Mouse (Mus musculus) kidney, adult 18-20 months (tissue): ENCODE measurements around the gene Alox8.

Experiments used
- DNase-seq: peaks from one replicate; pipeline ENCODE4 v3.0.0; 2021

The Alox8 gene

GRCm38 (mm10) chr11:69197743-69198142 is at the start of gene Alox8:
Gene Alox8 (minus strand): TSS chr11:69197843.
- no peak for DNase-seq

- DNase-seq: peak; percentile 11
These were observed 48.0 kb upstream of the Alox8 start for GRCm38 (mm10) chr11:69245643-69246042.

GRCm38 (mm10) chr11:69244911-69245310 is 47.3 kb upstream of the Alox8 start:
- DNase-seq: peak; percentile 17

DNA sequence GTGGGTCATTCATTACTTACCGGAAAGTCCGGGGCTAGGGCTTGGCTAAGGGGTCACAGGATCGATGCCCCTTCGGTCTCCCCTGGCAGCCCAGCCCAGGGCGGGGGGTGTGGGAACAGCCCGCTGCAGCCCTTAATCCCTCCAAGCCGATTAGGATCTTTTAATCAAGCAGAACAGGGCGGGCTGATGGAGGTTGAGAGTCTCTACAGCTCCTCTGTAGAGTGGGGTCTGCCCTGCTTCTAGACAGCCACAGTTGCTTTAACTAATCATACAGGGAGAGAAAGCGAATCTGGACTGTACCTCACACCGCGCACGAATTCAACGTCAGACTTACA is 39.2 kb upstream of the Alox8 start, which contains the start of gene Gucy2e:
TSS of gene Gucy2e (minus strand) at position 111 of the 335 bp plus-strand sequence.
- DNase-seq: no peak

GRCm38 (mm10) chr11:69236061-69236925 is 38.6 kb upstream of the Alox8 start:
- DNase-seq: no peak

DNA sequence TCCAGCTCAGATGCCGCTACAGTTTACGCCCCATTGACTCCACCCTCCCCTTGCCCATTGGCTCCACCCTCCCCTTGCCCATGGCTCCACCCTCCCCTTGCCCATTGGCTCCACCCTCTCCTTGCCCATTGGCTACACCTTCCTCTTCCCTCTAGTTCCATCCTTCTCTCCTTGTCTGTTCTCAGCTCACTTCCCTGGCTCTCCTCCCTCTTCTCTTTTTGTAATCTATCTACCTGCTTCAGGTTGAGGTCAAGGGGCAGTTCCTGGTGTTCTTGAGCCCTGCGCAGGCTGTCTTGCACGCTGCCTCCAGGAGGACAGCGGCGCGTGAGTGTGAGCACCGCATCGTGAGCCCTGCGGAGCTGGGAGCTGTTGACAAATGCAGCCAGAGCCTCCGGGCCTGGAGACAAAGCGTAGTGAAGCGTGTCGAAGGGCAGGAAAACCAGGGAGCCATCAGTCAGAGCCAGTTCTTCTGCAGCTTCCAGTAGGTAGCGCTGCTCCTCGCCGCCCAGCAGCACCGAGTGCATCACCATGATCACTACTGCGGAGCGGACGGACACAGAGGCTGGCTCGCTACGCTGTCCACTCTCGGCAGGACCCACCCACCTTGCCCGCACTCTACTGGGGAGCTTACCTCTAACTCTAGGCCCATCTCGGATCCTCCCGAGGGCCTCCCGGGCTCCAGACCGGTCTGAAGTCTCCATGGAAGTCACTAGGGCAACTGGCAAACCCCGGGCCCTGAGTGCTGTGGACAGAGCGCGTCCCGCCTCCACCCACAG is 37.8 kb upstream of the Alox8 start:
- peak; percentile 73 for DNase-seq

DNA sequence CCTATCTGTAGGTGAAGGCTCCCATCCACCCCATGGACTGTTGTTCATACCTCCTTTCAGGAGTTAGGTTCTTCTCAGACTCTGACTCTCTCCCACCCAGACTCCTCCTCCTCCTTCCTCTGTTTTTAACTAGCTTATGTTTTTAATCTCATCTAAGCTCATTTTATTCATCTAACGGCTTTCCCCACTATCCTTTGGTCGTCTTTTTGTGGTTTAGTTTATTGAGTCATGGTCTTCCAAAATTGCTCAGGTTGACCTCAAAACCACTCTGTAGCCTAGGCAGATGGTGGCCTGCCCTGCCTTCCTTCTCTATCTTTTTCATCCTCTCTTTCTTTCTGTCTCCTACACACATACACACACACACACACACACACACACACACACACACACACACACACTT is 35.5 kb upstream of the Alox8 start:
- DNase-seq: no peak

GRCm38 (mm10) chr11:69230420-69230819 is 32.8 kb upstream of the Alox8 start:
- DNase-seq: no peak

DNA sequence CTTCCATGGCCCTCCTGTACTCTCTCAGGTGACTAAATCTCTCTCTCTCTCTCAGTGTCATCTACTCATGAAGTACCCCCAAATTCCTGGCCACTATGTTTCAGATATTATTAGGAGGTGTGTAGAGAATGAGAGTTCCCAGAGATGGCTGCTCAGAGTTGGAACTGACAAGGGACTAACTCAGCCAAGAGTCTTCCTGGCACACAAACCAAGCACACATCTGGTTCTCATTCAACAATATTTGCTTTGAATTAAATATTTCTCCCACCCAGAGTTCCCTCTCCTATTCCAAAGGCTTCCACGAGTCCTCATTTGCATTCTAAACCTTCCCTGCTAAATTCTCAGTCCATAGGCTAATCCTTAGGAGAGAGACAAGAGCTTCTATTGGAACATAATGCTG is 28.1 kb upstream of the Alox8 start:
- no peak for DNase-seq

DNA sequence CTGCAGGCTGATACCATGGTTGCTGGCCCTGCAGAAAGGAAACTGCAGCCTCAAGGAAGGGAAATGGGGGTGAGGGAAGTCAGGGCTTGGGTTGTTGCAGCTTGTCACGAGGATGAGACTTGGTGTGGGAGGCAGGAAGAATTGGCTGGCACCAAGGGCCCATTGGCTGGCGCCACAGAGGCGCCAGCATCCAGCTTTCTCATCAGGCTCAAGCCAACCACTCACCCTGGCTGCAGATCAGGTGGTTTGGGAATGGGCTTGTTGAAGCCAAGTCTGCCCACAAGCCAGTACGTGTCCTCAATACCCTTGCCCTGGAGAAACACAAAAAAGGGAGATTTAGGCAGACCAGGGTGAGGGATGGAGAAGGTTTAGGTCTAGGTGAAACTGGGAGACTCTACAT is 25.5 kb upstream of the Alox8 start:
- DNase-seq: no peak

GRCm38 (mm10) chr11:69221070-69221469 is 23.4 kb upstream of the Alox8 start:
- DNase-seq: no peak

GRCm38 (mm10) chr11:69218661-69219060 is 21.0 kb upstream of the Alox8 start:
- DNase-seq: no peak

DNA sequence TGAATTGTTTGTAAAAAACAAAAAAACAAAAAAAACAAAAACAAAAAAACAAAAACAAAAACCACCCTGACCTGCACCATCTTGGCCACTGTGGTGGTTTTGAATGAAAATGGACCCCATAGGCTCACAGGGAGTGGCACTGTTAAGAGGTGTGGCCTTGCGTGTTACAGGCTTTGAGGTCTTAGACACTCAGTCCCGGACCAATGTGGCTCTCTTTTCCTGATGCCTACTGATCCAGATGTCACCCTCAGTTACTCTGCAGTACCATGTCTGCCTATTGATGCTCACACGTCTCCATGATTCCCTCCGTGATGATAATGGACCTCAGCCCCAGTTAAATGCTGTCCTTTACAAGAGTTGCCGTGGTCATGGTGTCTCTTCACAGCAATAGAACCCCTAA is 19.8 kb upstream of the Alox8 start:
- DNase-seq: no peak

GRCm38 (mm10) chr11:69211431-69211830 is 13.8 kb upstream of the Alox8 start:
- DNase-seq: no peak

GRCm38 (mm10) chr11:69202469-69203230 is 5.0 kb upstream of the Alox8 start:
- no peak for DNase-seq

GRCm38 (mm10) chr11:69200231-69200630 is 2.6 kb upstream of the Alox8 start:
- DNase-seq: no peak

GRCm38 (mm10) chr11:69199251-69199650 is 1.6 kb upstream of the Alox8 start:
- no peak for DNase-seq

DNA sequence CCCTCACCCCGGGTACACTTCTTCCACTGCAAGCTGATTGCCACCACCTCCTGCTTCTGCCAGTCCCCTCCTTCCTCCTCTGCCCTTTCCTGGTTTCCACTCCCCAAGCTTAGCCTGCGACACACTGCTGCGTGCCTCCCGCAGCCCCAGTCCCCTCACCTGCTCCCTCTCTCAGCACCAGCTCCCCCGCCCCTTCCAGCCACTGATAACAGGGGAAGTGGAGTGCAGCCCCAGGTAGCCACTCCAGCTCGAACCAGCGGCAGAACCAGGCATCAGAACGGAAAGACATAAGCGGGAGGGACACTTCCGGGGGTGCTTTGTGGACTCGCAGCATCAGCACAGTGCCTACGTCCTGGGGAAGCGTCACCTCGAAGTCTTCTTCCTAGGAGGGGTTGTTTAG is 449 bp downstream of the Alox8 start:
- no peak for DNase-seq

DNA sequence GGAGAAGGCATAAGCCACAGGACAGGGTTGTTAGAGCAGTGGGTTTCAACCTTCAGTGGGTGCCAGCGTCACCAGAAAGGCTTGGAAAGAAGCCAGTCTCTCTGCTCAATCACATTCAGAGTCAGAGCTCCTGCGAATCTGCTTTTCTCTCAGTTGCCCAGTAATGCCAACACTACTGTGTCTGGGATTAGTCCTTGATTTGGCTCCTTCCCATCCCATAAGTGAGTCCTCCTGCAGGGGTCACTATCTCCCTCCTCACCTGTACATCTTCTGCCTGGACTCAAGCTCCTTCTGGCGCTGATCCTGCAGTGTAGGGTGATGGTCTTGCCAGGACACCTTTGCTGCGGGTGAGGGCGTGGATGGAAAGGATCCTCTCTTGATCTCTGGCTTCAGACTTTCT is 877 bp downstream of the Alox8 start:
- no peak for DNase-seq

DNA sequence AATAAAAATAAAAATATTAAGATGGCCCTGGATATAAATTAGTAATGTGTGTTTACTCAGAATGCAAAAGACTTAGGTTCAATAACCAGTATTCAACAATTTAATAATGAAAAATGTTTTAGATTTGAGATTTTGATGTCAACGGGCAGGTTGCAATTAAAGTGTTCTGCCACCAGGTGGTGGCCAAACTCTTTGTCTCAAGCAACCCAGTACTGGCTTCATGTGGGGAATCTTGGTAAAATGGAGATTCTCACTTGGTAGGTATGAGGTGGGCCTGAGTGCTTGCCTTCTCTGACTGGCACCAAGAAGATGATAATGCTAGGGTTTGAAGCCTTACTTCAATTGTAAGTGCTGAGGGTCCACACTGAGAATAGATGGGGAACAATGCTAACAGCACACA is 4.8 kb downstream of the Alox8 start:
- DNase-seq: peak; percentile 30

- DNase-seq: no peak
These were observed 11.7 kb downstream of the Alox8 start for GRCm38 (mm10) chr11:69185936-69186335.

DNA sequence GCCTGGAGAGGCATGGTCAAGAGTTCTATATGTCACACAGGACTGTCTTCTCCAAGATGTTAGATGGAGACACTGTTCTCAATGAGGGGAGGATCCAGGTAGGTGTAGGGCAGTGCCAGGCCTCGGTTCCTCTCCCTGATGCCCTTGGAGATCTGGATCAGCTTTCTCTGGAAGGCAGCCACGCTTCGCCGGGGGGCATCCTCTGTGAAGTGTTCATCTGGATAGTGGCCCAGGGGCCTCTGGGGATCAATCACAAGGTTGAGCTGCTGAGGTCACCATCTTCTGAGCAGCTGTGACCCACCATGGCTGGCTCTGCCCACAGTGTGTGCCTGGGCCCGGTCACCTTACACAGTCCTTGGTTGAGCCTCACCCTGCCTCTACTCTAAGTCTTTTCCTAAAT is 12.6 kb downstream of the Alox8 start:
- no peak for DNase-seq

- no peak for DNase-seq
These were observed 17.5 kb downstream of the Alox8 start for GRCm38 (mm10) chr11:69180120-69180519.
